Mouse (Mus musculus) brown adipose tissue, adult 24 weeks (tissue): Measurements from ENCODE around the gene Lrrk1. TPM values are rescaled to one million over a fixed set of nuclear protein-coding genes. Genes with fewer than 3 reads are reported as not detected.

Experiments
- H3K27ac ChIP-seq: fragments of 200-500 bp; replicated peaks from 2 replicates; pipeline ENCODE4 v1.5.1; 2012; ENCODE audit warnings: low read depth, mild to moderate bottlenecking, low read length
- H3K4me1 ChIP-seq: fragments of 200-500 bp; 2 replicates; pipeline ENCODE4 v1.6.1; 2012; ENCODE audit warnings: low read length, mixed read lengths; ENCODE audit not compliant: control insufficient read depth, insufficient read depth, insufficient read length
- H3K4me3 ChIP-seq: fragments of 200-500 bp; 2 replicates; pipeline ENCODE4 v1.5.1; 2012; ENCODE audit warnings: low read depth, mild to moderate bottlenecking, low read length, moderate library complexity; ENCODE audit not compliant: insufficient read depth
- polyA plus RNA-seq: library from polyadenylated mRNA; stranded (reverse); fragments of >200 nt; gene quantifications from 2 replicates; pipeline ENCODE4 v1.2.4, GENCODE M21; 2012; ENCODE audit not compliant: missing spikeins, insufficient read depth, insufficient read length

The Lrrk1 gene
- polyA plus RNA-seq, 1 experiment: 2.1 TPM

- H3K4me3 ChIP-seq: no peak overlapping the region
- 0 out of 2 replicates have a peak overlapping the region, but pooled peaks have one; percentile 7 for H3K27ac ChIP-seq
- peaks cover 6% of the 10 kb centered on the region; the same call in 1 of the 2 replicates for H3K4me1 ChIP-seq
These were observed 22.7 kb downstream of the Lrrk1 start for GRCm38 (mm10) chr7:66365411-66365810.

- H3K27ac ChIP-seq: no peak overlapping the region
- H3K4me3 ChIP-seq: no peak overlapping the region
- peaks cover 2% of the 10 kb centered on the region; the same call in 1 of the 2 replicates for H3K4me1 ChIP-seq
These were observed 23.7 kb downstream of the Lrrk1 start for GRCm38 (mm10) chr7:66364491-66364890.

- no peak overlapping the region for H3K4me3 ChIP-seq
- no peak overlapping the region for H3K27ac ChIP-seq
- 0 out of 2 replicates have a peak, but pooled peaks cover 6% of the 10 kb centered on the region for H3K4me1 ChIP-seq
These were observed 29.1 kb downstream of the Lrrk1 start for GRCm38 (mm10) chr7:66359044-66359443.

- 0 out of 2 replicates have a peak, but pooled peaks cover 6% of the 10 kb centered on the region for H3K4me1 ChIP-seq
- no peak overlapping the region for H3K4me3 ChIP-seq
- H3K27ac ChIP-seq: no peak overlapping the region
These were observed 29.7 kb downstream of the Lrrk1 start for GRCm38 (mm10) chr7:66358461-66358860.

GRCm38 (mm10) chr7:66355791-66356522 lies 32.2 kb downstream of the Lrrk1 start:
- H3K4me1 ChIP-seq: 0 out of 2 replicates have a peak, but pooled peaks cover 6% of the 10 kb centered on the region
- no peak overlapping the region for H3K27ac ChIP-seq
- no peak overlapping the region for H3K4me3 ChIP-seq

GRCm38 (mm10) chr7:66354911-66355310 lies 33.2 kb downstream of the Lrrk1 start:
- peaks cover 6% of the 10 kb centered on the region; the same call in 1 of the 2 replicates for H3K4me1 ChIP-seq
- H3K4me3 ChIP-seq: no peak overlapping the region
- no peak overlapping the region for H3K27ac ChIP-seq

- H3K4me1 ChIP-seq: peaks cover 6% of the 10 kb centered on the region; the same call in 1 of the 2 replicates
- H3K27ac ChIP-seq: no peak overlapping the region
- H3K4me3 ChIP-seq: no peak overlapping the region
These were observed 37.1 kb downstream of the Lrrk1 start for GRCm38 (mm10) chr7:66351074-66351473.

- peaks cover 3% of the 10 kb centered on the region; the same call in 1 of the 2 replicates for H3K4me1 ChIP-seq
- no peak overlapping the region for H3K4me3 ChIP-seq
- no peak overlapping the region for H3K27ac ChIP-seq
These were observed 38.5 kb downstream of the Lrrk1 start for GRCm38 (mm10) chr7:66349670-66350069.

- H3K27ac ChIP-seq: no peak overlapping the region
- no peak overlapping the region for H3K4me3 ChIP-seq
- peaks cover 6% of the 10 kb centered on the region; the same call in 1 of the 2 replicates for H3K4me1 ChIP-seq
These were observed 39.6 kb downstream of the Lrrk1 start for GRCm38 (mm10) chr7:66348588-66348987.

GRCm38 (mm10) chr7:66346959-66347663 lies 41.0 kb downstream of the Lrrk1 start:
- Histone ChIP-seq H3K4me3 (no peak overlapping the region), H3K27ac (no peak overlapping the region), H3K4me1 (peaks cover 8% of the 10 kb centered on the region; the same call in 1 of the 2 replicates)

- peak overlapping the region; percentile 52 for H3K27ac ChIP-seq
- H3K4me3 ChIP-seq: peak overlapping the region; percentile 37
- H3K4me1 ChIP-seq: peaks cover 8% of the 10 kb centered on the region; the same call in 1 of the 2 replicates
These were observed 44.8 kb downstream of the Lrrk1 start for GRCm38 (mm10) chr7:66343307-66343706.

GRCm38 (mm10) chr7:66342831-66343230 lies 45.3 kb downstream of the Lrrk1 start:
- Histone ChIP-seq H3K4me3 (peak overlapping the region; percentile 37), H3K27ac (peak overlapping the region; percentile 52), H3K4me1 (peaks cover 8% of the 10 kb centered on the region; the same call in 1 of the 2 replicates)

GRCm38 (mm10) chr7:66342323-66342722 lies 45.8 kb downstream of the Lrrk1 start:
- Histone ChIP-seq H3K27ac (no peak overlapping the region), H3K4me1 (peaks cover 8% of the 10 kb centered on the region; the same call in 1 of the 2 replicates)

GRCm38 (mm10) chr7:66340044-66340443 lies 48.1 kb downstream of the Lrrk1 start:
- Histone ChIP-seq H3K27ac (0 out of 2 replicates have a peak overlapping the region, but pooled peaks have one; percentile 25), H3K4me3 (no peak overlapping the region), H3K4me1 (peaks cover 8% of the 10 kb centered on the region; the same call in 1 of the 2 replicates)

More at GRCm38 (mm10) chr7:66342323-66342722, 45.8 kb downstream of the Lrrk1 start:
- no peak overlapping the region for H3K4me3 ChIP-seq

GRCm38 (mm10) chr7:66339625-66340024 lies 48.5 kb downstream of the Lrrk1 start:
- peaks cover 6% of the 10 kb centered on the region; the same call in 1 of the 2 replicates for H3K4me1 ChIP-seq
- H3K27ac ChIP-seq: 0 out of 2 replicates have a peak overlapping the region, but pooled peaks have one; percentile 25
- H3K4me3 ChIP-seq: no peak overlapping the region
